Mouse (Mus musculus): ENCODE results near the gene Ints5. TPM values are rescaled to one million over a fixed set of nuclear protein-coding genes. Genes with fewer than 3 reads are reported as not detected.

The Ints5 gene
- 35.9 TPM for polyA plus RNA-seq (2017; shearing (Covaris generic))

GRCm38 (mm10) chr19:8892829-8893766, at the start of gene Ints5:
Gene Ints5 (plus strand): TSS chr19:8893005.

GRCm38 (mm10) chr19:8850402-8850901, 42.4 kb upstream of the Ints5 start, which contains the start of gene Lrrn4cl:
Gene Lrrn4cl (plus strand): TSS chr19:8850768.

GRCm38 (mm10) chr19:8871267-8872186, 21.3 kb upstream of the Ints5 start, which contains the start of gene Ubxn1:
Gene Ubxn1 (plus strand): TSS chr19:8871496.

GRCm38 (mm10) chr19:8880311-8881033, 12.3 kb upstream of the Ints5 start, which contains the start of gene Uqcc3:
Gene Uqcc3 (minus strand): TSS chr19:8880923.

GRCm38 (mm10) chr19:8883616-8884015, 9.2 kb upstream of the Ints5 start, which contains the start of the genes Lbhd1 and Gm49403:
Gene Lbhd1 (plus strand): TSS chr19:8883732.
Gene Gm49403 (plus strand): TSS chr19:8883930.

GRCm38 (mm10) chr19:8888511-8889385, 4.1 kb upstream of the Ints5 start, which contains the start of the genes 1810009A15Rik and Gm49416:
Gene 1810009A15Rik (plus strand): TSS chr19:8888853.
Gene Gm49416 (plus strand): TSS chr19:8888926.

GRCm38 (mm10) chr19:8897865-8898495, 5.2 kb downstream of the Ints5 start, which contains the start of gene Ganab:
Gene Ganab (plus strand): TSS chr19:8898071.

GRCm38 (mm10) chr19:8920073-8920736, 27.4 kb downstream of the Ints5 start, which contains the start of gene B3gat3:
Gene B3gat3 (plus strand): TSS chr19:8920374.

GRCm38 (mm10) chr19:8929224-8930088, 36.7 kb downstream of the Ints5 start, which contains the start of the genes Rom1 and Eml3:
Gene Rom1 (minus strand): TSS chr19:8929356.
Gene Eml3 (plus strand): TSS chr19:8929552.

GRCm38 (mm10) chr19:8941515-8942217, 48.9 kb downstream of the Ints5 start, which contains the start of gene Mta2:
Gene Mta2 (plus strand): TSS chr19:8941875.

Other genes with a start within 250 kb of the Ints5 start
- not detected for gene Chrm1, start 229.2 kb upstream of the Ints5 start, polyA plus RNA-seq (2017; shearing (Covaris generic))
- 240 TPM for gene Slc3a2, start 169.6 kb upstream of the Ints5 start, polyA plus RNA-seq (2017; shearing (Covaris generic))
- gene Wdr74, start 157.2 kb upstream of the Ints5 start, polyA plus RNA-seq (2017; shearing (Covaris generic)): 121 TPM
- 0.87 TPM for gene 1700092M07Rik, start 152.3 kb upstream of the Ints5 start, polyA plus RNA-seq (2017; shearing (Covaris generic))
- gene Stx5a, start 151.6 kb upstream of the Ints5 start, polyA plus RNA-seq (2017; shearing (Covaris generic)): 294 TPM
- gene Nxf1, start 135.9 kb upstream of the Ints5 start, polyA plus RNA-seq (2017; shearing (Covaris generic)): 453 TPM
- gene Tmem223, start 122.0 kb upstream of the Ints5 start, polyA plus RNA-seq (2017; shearing (Covaris generic)): 38.8 TPM
- gene Tmem179b, start 118.5 kb upstream of the Ints5 start, polyA plus RNA-seq (2017; shearing (Covaris generic)): 150 TPM
- gene Taf6l, start 106.6 kb upstream of the Ints5 start, polyA plus RNA-seq (2017; shearing (Covaris generic)): 9.4 TPM
- 86.1 TPM for gene Polr2g, start 94.4 kb upstream of the Ints5 start, polyA plus RNA-seq (2017; shearing (Covaris generic))
- gene Zbtb3, start 90.5 kb upstream of the Ints5 start, polyA plus RNA-seq (2017; shearing (Covaris generic)): 0.57 TPM
- 25.8 TPM for gene Ttc9c, start 73.7 kb upstream of the Ints5 start, polyA plus RNA-seq (2017; shearing (Covaris generic))
- 13.8 TPM for gene Hnrnpul2, start 73.0 kb upstream of the Ints5 start, polyA plus RNA-seq (2017; shearing (Covaris generic))
- not detected for gene AC129217.1, start 63.2 kb upstream of the Ints5 start, polyA plus RNA-seq (2017; shearing (Covaris generic))
- 59.1 TPM for gene Bscl2, start 55.5 kb upstream of the Ints5 start, polyA plus RNA-seq (2017; shearing (Covaris generic))
- gene Gng3, start 53.8 kb upstream of the Ints5 start, polyA plus RNA-seq (2017; shearing (Covaris generic)): not detected
- not detected for gene Lrrn4cl, start 42.2 kb upstream of the Ints5 start, polyA plus RNA-seq (2017; shearing (Covaris generic))
- 149 TPM for gene Ubxn1, start 21.5 kb upstream of the Ints5 start, polyA plus RNA-seq (2017; shearing (Covaris generic))
- gene Uqcc3, start 12.1 kb upstream of the Ints5 start, polyA plus RNA-seq (2017; shearing (Covaris generic)): 44.5 TPM
- 34.3 TPM for gene Lbhd1, start 9.3 kb upstream of the Ints5 start, polyA plus RNA-seq (2017; shearing (Covaris generic))
- gene Gm49403, start 9.1 kb upstream of the Ints5 start, polyA plus RNA-seq (2017; shearing (Covaris generic)): not detected
- gene 1810009A15Rik, start 4.2 kb upstream of the Ints5 start, polyA plus RNA-seq (2017; shearing (Covaris generic)): 22.7 TPM
- not detected for gene Gm49416, start 4.1 kb upstream of the Ints5 start, polyA plus RNA-seq (2017; shearing (Covaris generic))
- gene Ganab, start 5.1 kb downstream of the Ints5 start, polyA plus RNA-seq (2017; shearing (Covaris generic)): 100 TPM
- 32.9 TPM for gene B3gat3, start 27.4 kb downstream of the Ints5 start, polyA plus RNA-seq (2017; shearing (Covaris generic))
- gene Rom1, start 36.4 kb downstream of the Ints5 start, polyA plus RNA-seq (2017; shearing (Covaris generic)): 2.0 TPM
- 57.6 TPM for gene Eml3, start 36.5 kb downstream of the Ints5 start, polyA plus RNA-seq (2017; shearing (Covaris generic))
- gene Mta2, start 48.9 kb downstream of the Ints5 start, polyA plus RNA-seq (2017; shearing (Covaris generic)): 257 TPM
- 47.6 TPM for gene Tut1, start 60.8 kb downstream of the Ints5 start, polyA plus RNA-seq (2017; shearing (Covaris generic))
- 375 TPM for gene Eef1g, start 74.0 kb downstream of the Ints5 start, polyA plus RNA-seq (2017; shearing (Covaris generic))
- gene Ahnak, start 96.3 kb downstream of the Ints5 start, polyA plus RNA-seq (2017; shearing (Covaris generic)): 8.7 TPM
- gene Scgb1a1, start 195.0 kb downstream of the Ints5 start, polyA plus RNA-seq (2017; shearing (Covaris generic)): not detected
- gene Asrgl1, start 242.6 kb downstream of the Ints5 start, polyA plus RNA-seq (2017; shearing (Covaris generic)): 15.8 TPM